Mouse (Mus musculus): Measurements from ENCODE around the gene Gins2. TPM values are rescaled to one million over a fixed set of nuclear protein-coding genes. Genes with fewer than 3 reads are reported as not detected.

Gins2 gene
- polyA plus RNA-seq, 1 experiment = 5.4 TPM

GRCm38 (mm10) chr8:120581329-120581728 lies 7.8 kb downstream of the Gins2 start:
- no peaks in the 10 kb centered on the region; the same call in 1 of the 2 replicates for H3K4me1 ChIP-seq (ENCODE audit: control insufficient read depth, insufficient read depth, insufficient read length, low read length)
- H3K4me3 ChIP-seq (ENCODE audit: insufficient read depth, low read depth, low read length) = no peak overlapping the region
- no peak overlapping the region for H3K27ac ChIP-seq (replicated peaks; ENCODE audit: low read depth, low read length)

- Histone ChIP-seq H3K27ac (replicated peaks; ENCODE audit: low read depth, low read length) (no peak overlapping the region), H3K4me3 (ENCODE audit: insufficient read depth, low read depth, low read length) (no peak overlapping the region), H3K4me1 (ENCODE audit: control insufficient read depth, insufficient read depth, insufficient read length, low read length) (no peaks in the 10 kb centered on the region; the same call in 1 of the 2 replicates)
Measured at GRCm38 (mm10) chr8:120580336-120581000, 8.6 kb downstream of the Gins2 start.

- no peaks in the 10 kb centered on the region; the same call in 1 of the 2 replicates for H3K4me1 ChIP-seq (ENCODE audit: control insufficient read depth, insufficient read depth, insufficient read length, low read length)
- no peak overlapping the region for H3K27ac ChIP-seq (replicated peaks; ENCODE audit: low read depth, low read length)
- no peak overlapping the region for H3K4me3 ChIP-seq (ENCODE audit: insufficient read depth, low read depth, low read length)
Measured at GRCm38 (mm10) chr8:120577821-120578220, 11.3 kb downstream of the Gins2 start.

GRCm38 (mm10) chr8:120575801-120576200 lies 13.3 kb downstream of the Gins2 start:
- Histone ChIP-seq H3K4me3 (ENCODE audit: insufficient read depth, low read depth, low read length) (no peak overlapping the region), H3K27ac (replicated peaks; ENCODE audit: low read depth, low read length) (no peak overlapping the region), H3K4me1 (ENCODE audit: control insufficient read depth, insufficient read depth, insufficient read length, low read length) (no peaks in the 10 kb centered on the region; the same call in 1 of the 2 replicates)

- no peaks in the 10 kb centered on the region; the same call in 1 of the 2 replicates for H3K4me1 ChIP-seq (ENCODE audit: control insufficient read depth, insufficient read depth, insufficient read length, low read length)
- no peak overlapping the region for H3K27ac ChIP-seq (replicated peaks; ENCODE audit: low read depth, low read length)
- H3K4me3 ChIP-seq (ENCODE audit: insufficient read depth, low read depth, low read length) = no peak overlapping the region
Measured at GRCm38 (mm10) chr8:120574941-120575340, 14.2 kb downstream of the Gins2 start.

GRCm38 (mm10) chr8:120573866-120574265 lies 15.2 kb downstream of the Gins2 start:
- Histone ChIP-seq H3K4me1 (ENCODE audit: control insufficient read depth, insufficient read depth, insufficient read length, low read length) (no peaks in the 10 kb centered on the region), H3K4me3 (ENCODE audit: insufficient read depth, low read depth, low read length) (no peak overlapping the region)

GRCm38 (mm10) chr8:120572534-120572933 lies 16.6 kb downstream of the Gins2 start:
- Histone ChIP-seq H3K4me3 (ENCODE audit: insufficient read depth, low read depth, low read length) (no peak overlapping the region), H3K4me1 (ENCODE audit: control insufficient read depth, insufficient read depth, insufficient read length, low read length) (no peaks in the 10 kb centered on the region), H3K27ac (replicated peaks; ENCODE audit: low read depth, low read length) (no peak overlapping the region)

More at GRCm38 (mm10) chr8:120573866-120574265, 15.2 kb downstream of the Gins2 start:
- no peak overlapping the region for H3K27ac ChIP-seq (replicated peaks; ENCODE audit: low read depth, low read length)

GRCm38 (mm10) chr8:120571561-120571960 lies 17.5 kb downstream of the Gins2 start:
- H3K4me3 ChIP-seq (ENCODE audit: insufficient read depth, low read depth, low read length) = no peak overlapping the region
- no peak overlapping the region for H3K27ac ChIP-seq (replicated peaks; ENCODE audit: low read depth, low read length)
- H3K4me1 ChIP-seq (ENCODE audit: control insufficient read depth, insufficient read depth, insufficient read length, low read length) = no peaks in the 10 kb centered on the region

- Histone ChIP-seq H3K4me3 (ENCODE audit: insufficient read depth, low read depth, low read length) (no peak overlapping the region), H3K27ac (replicated peaks; ENCODE audit: low read depth, low read length) (no peak overlapping the region), H3K4me1 (ENCODE audit: control insufficient read depth, insufficient read depth, insufficient read length, low read length) (no peaks in the 10 kb centered on the region)
Measured at GRCm38 (mm10) chr8:120569939-120570715, 19.0 kb downstream of the Gins2 start.

- H3K4me3 ChIP-seq (ENCODE audit: insufficient read depth, low read depth, low read length) = no peak overlapping the region
- no peaks in the 10 kb centered on the region for H3K4me1 ChIP-seq (ENCODE audit: control insufficient read depth, insufficient read depth, insufficient read length, low read length)
- H3K27ac ChIP-seq (replicated peaks; ENCODE audit: low read depth, low read length) = no peak overlapping the region
Measured at GRCm38 (mm10) chr8:120569123-120569522, 20.0 kb downstream of the Gins2 start.

GRCm38 (mm10) chr8:120568164-120568798 lies 20.8 kb downstream of the Gins2 start:
- Histone ChIP-seq H3K4me3 (ENCODE audit: insufficient read depth, low read depth, low read length) (no peak overlapping the region), H3K27ac (replicated peaks; ENCODE audit: low read depth, low read length) (no peak overlapping the region), H3K4me1 (ENCODE audit: control insufficient read depth, insufficient read depth, insufficient read length, low read length) (peaks cover 4% of the 10 kb centered on the region)

GRCm38 (mm10) chr8:120567731-120568130 lies 21.4 kb downstream of the Gins2 start:
- no peak overlapping the region for H3K27ac ChIP-seq (replicated peaks; ENCODE audit: low read depth, low read length)
- H3K4me1 ChIP-seq (ENCODE audit: control insufficient read depth, insufficient read depth, insufficient read length, low read length) = peaks cover 9% of the 10 kb centered on the region
- no peak overlapping the region for H3K4me3 ChIP-seq (ENCODE audit: insufficient read depth, low read depth, low read length)

GRCm38 (mm10) chr8:120566681-120567080 lies 22.4 kb downstream of the Gins2 start:
- Histone ChIP-seq H3K27ac (replicated peaks; ENCODE audit: low read depth, low read length) (no peak overlapping the region), H3K4me3 (ENCODE audit: insufficient read depth, low read depth, low read length) (no peak overlapping the region), H3K4me1 (ENCODE audit: control insufficient read depth, insufficient read depth, insufficient read length, low read length) (peaks cover 10% of the 10 kb centered on the region)

GRCm38 (mm10) chr8:120565151-120565711 lies 23.9 kb downstream of the Gins2 start:
- peaks cover 10% of the 10 kb centered on the region for H3K4me1 ChIP-seq (ENCODE audit: control insufficient read depth, insufficient read depth, insufficient read length, low read length)
- no peak overlapping the region for H3K4me3 ChIP-seq (ENCODE audit: insufficient read depth, low read depth, low read length)
- no peak overlapping the region for H3K27ac ChIP-seq (replicated peaks; ENCODE audit: low read depth, low read length)
